9 mouse cellular contexts compared by ENCODE assay signal in genomic region chr11:118407318-118407910, GRCm38 (mm10). TPM values are rescaled to one million over a fixed set of nuclear protein-coding genes. Genes with fewer than 3 reads are reported as not detected.
DNase-seq lines count a peak whose midpoint lies in the region; ATAC-seq lines count a peak whose summit lies in the region.
"Had no signal": no experiment of that assay in that cellular context is flagged by ENCODE, and none has a peak within 500 bp of the region (broad histone marks: within the 10 kb centered on the region; RNA-seq: fewer than 3 reads in every experiment).

No protein-coding gene starts in this region.

- DNase-seq in adrenal gland, adult 8-10 months, result peak; percentile 7
- DNase-seq in adrenal gland, adult 2 months, result no peak
- DNase-seq in layer of hippocampus, postnatal 10 days (ENCODE audit: low spot score in 2 of 2), result peak; percentile 63 to 74
- no peak for DNase-seq in layer of hippocampus, adult 18-20 months (ENCODE audit: low spot score in 2 of 2)
- peak; percentile 36 to 46 for DNase-seq in CD8-positive naive resting alpha-beta T cell, adult 2 months (ENCODE audit: low read depth in 2 of 2, low spot score in 2 of 2)
- DNase-seq in gastrocnemius, postnatal 36 days, result peak; percentile 8 to 39
- no peak for DNase-seq in limb, embryonic 10.5 days (ENCODE audit: low spot score)

- intact Hi-C loops in gastrocnemius, postnatal 36 days (cut with DNase I), result no loop called here

- H3K27ac ChIP-seq in limb, embryonic 10.5 days, result no peak overlapping the region
- H3K27ac ChIP-seq: midbrain, embryonic 15.5 days had no signal

- H3K4me1 ChIP-seq in limb, embryonic 10.5 days, result peaks cover 4% of the 10 kb centered on the region
- H3K4me1 ChIP-seq: midbrain, embryonic 15.5 days had no signal

- 87% methylated on average over 23 of the region's 23 CpGs for WGBS in limb, embryonic 10.5 days

- H3K4me3 ChIP-seq in limb, embryonic 10.5 days, result no peak overlapping the region
- H3K4me3 ChIP-seq: midbrain, embryonic 15.5 days had no signal

- ATAC-seq in frontal cortex, adult (ENCODE audit: low TSS enrichment), result no peak
- ATAC-seq: midbrain, embryonic 15.5 days had no signal

- no peaks in the 10 kb centered on the region for H3K9me3 ChIP-seq in limb, embryonic 10.5 days (replicated peaks)
- H3K9me3 ChIP-seq: midbrain, embryonic 15.5 days had no signal

- no peaks in the 10 kb centered on the region for H3K27me3 ChIP-seq in limb, embryonic 10.5 days (ENCODE audit: low read depth, poor library complexity, severe bottlenecking)
- H3K27me3 ChIP-seq: midbrain, embryonic 15.5 days had no signal

- H3K36me3 ChIP-seq in limb, embryonic 10.5 days, result peaks cover 71% of the 10 kb centered on the region

RNA-seq across cellular contexts. Expression of gene Lgals3bp, which starts 5.5 kb away (rescaled TPM):
- total RNA-seq in adrenal gland, adult 8-10 months (2022), result 100 to 1,000 TPM in 2 of 4 experiments, 10 to 100 TPM in 2; 88.8 to 112 (median 98.8) TPM
- 100 to 1,000 TPM in 1 of 2 experiments, 10 to 100 TPM in 1; 92.7 to 160 TPM for total RNA-seq in adrenal gland, adult 2 months (2021)
- polyA plus RNA-seq in adrenal gland, adult 2 months (2012; rRNA removed), result 336 and 430 TPM in 2 replicates
- 10 to 100 TPM in 1 of 2 experiments, 1 to 10 TPM in 1; 9.3 to 10.7 TPM for total RNA-seq in layer of hippocampus, postnatal 10 days (2021)
- total RNA-seq in layer of hippocampus, adult 18-20 months (2021), result 10 to 100 TPM; 18.3 to 18.8 TPM
- 10 to 100 TPM; 13.0 to 19.2 TPM for total RNA-seq in gastrocnemius, postnatal 36 days (2021)
- polyA plus RNA-seq in limb, embryonic 10.5 days (2016; fragmentation: Nextera tagmentation; extraction: Ambion mirVana), result 2.7 and 3.4 TPM in 2 replicates

RNA-seq across cellular contexts. Expression of gene Cant1, which starts 11.5 kb away (rescaled TPM):
- 10 to 100 TPM; 36.8 to 39.6 (median 37.9) TPM for total RNA-seq in adrenal gland, adult 8-10 months (2022)
- total RNA-seq in adrenal gland, adult 2 months (2021), result 10 to 100 TPM; 28.8 to 35.6 TPM
- 59.5 and 66.8 TPM in 2 replicates for polyA plus RNA-seq in adrenal gland, adult 2 months (2012; rRNA removed)
- 10 to 100 TPM; 37.9 to 39.6 TPM for total RNA-seq in layer of hippocampus, postnatal 10 days (2021)
- total RNA-seq in layer of hippocampus, adult 18-20 months (2021), result 10 to 100 TPM; 41.4 to 44.8 TPM
- 1 to 10 TPM; 9.4 to 9.7 TPM for total RNA-seq in gastrocnemius, postnatal 36 days (2021)
- polyA plus RNA-seq in limb, embryonic 10.5 days (2016; fragmentation: Nextera tagmentation; extraction: Ambion mirVana), result 24.1 and 25.9 TPM in 2 replicates

RNA-seq across cellular contexts. Expression of gene C1qtnf1, which starts 20.6 kb away (rescaled TPM):
- 10 to 100 TPM; 20.4 to 26.2 (median 24.3) TPM for total RNA-seq in adrenal gland, adult 8-10 months (2022)
- total RNA-seq in adrenal gland, adult 2 months (2021), result 10 to 100 TPM; 14.8 to 24.8 TPM
- polyA plus RNA-seq in adrenal gland, adult 2 months (2012; rRNA removed), result 14.6 and 17.9 TPM in 2 replicates
- total RNA-seq in layer of hippocampus, postnatal 10 days (2021), result 1 to 10 TPM; 4.2 to 4.9 TPM
- 1 to 10 TPM; 2.0 to 2.9 TPM for total RNA-seq in layer of hippocampus, adult 18-20 months (2021)
- 1 to 10 TPM; 9.3 to 9.7 TPM for total RNA-seq in gastrocnemius, postnatal 36 days (2021)
- 1.9 and 3.1 TPM in 2 replicates for polyA plus RNA-seq in limb, embryonic 10.5 days (2016; fragmentation: Nextera tagmentation; extraction: Ambion mirVana)

RNA-seq across cellular contexts. Expression of gene Timp2, which starts 51.9 kb away (rescaled TPM):
- 100 to 1,000 TPM in 3 of 4 experiments, 10 to 100 TPM in 1; 95.5 to 261 (median 186) TPM for total RNA-seq in adrenal gland, adult 8-10 months (2022)
- total RNA-seq in adrenal gland, adult 2 months (2021), result 100 to 1,000 TPM in 1 of 2 experiments, 10 to 100 TPM in 1; 89.7 to 198 TPM
- polyA plus RNA-seq in adrenal gland, adult 2 months (2012; rRNA removed), result 79.4 and 126 TPM in 2 replicates
- 100 to 1,000 TPM; 255 to 337 TPM for total RNA-seq in layer of hippocampus, postnatal 10 days (2021)
- total RNA-seq in layer of hippocampus, adult 18-20 months (2021), result 100 to 1,000 TPM; 201 to 256 TPM
- total RNA-seq in gastrocnemius, postnatal 36 days (2021), result 10 to 100 TPM; 73.9 to 92.0 TPM
- 35.4 and 49.6 TPM in 2 replicates for polyA plus RNA-seq in limb, embryonic 10.5 days (2016; fragmentation: Nextera tagmentation; extraction: Ambion mirVana)

Comparison
In these comparisons a context has a peak if more than half of its experiments do, and no peak if none do; other contexts are left out.
1. DNase-seq: peak in adrenal gland, adult 8-10 months (single experiment), layer of hippocampus, postnatal 10 days (2 of 2), CD8-positive naive resting alpha-beta T cell, adult 2 months (2 of 2) and gastrocnemius, postnatal 36 days (2 of 2); none in adrenal gland, adult 2 months (single experiment), layer of hippocampus, adult 18-20 months (0 of 2) and limb, embryonic 10.5 days (single experiment).
2. RNA of gene Lgals3bp, which starts 5.5 kb away (total RNA-seq): 92.7 to 160 TPM in adrenal gland, adult 2 months and 88.8 to 112 TPM in adrenal gland, adult 8-10 months; 13.0 to 19.2 TPM in gastrocnemius, postnatal 36 days, 18.3 to 18.8 TPM in layer of hippocampus, adult 18-20 months and 9.3 to 10.7 TPM in layer of hippocampus, postnatal 10 days; every median in the first group is over 4 times any median in the second.